Mouse (Mus musculus) megakaryocyte, embryonic 14.5 days (primary cell): ENCODE measurements at regions not wholly inside any gene's neighbourhood (a gene's known extent, or its start where the extent isn't known, plus 50 kb on each side); places are given as distances from the start of the nearest gene placed in this dataset.
"Not testable (repeated sequence)": the region's sequence is repeated elsewhere in the genome, so short reads cannot be mapped to it uniquely, and the experiment has no call there.

ENCODE experiments used
- H3K27me3 ChIP-seq: replicated peaks from 2 replicates; pipeline ENCODE3; 2012; ENCODE audit warnings: inconsistent platforms
- H3K36me3 ChIP-seq: replicated peaks from 2 replicates; pipeline ENCODE3; 2012; ENCODE audit warnings: low read length, inconsistent platforms, mixed read lengths
- H3K4me1 ChIP-seq: 2 replicates; pipeline ENCODE4 v1.6.1; 2012; ENCODE audit warnings: inconsistent platforms
- H3K4me3 ChIP-seq: replicated peaks from 2 replicates; pipeline ENCODE3; 2012; ENCODE audit warnings: moderate library complexity, mild to moderate bottlenecking, inconsistent platforms
- H3K9me3 ChIP-seq: 2 replicates; pipeline ENCODE4 v1.6.1; 2012; ENCODE audit warnings: inconsistent platforms
- FLI1 ChIP-seq: IDR thresholded peaks from 2 replicates; pipeline ENCODE4 v1.6.1; 2012; ENCODE audit warnings: low read length, inconsistent platforms, mixed read lengths
- GATA1 ChIP-seq: IDR thresholded peaks from 3 replicates; pipeline ENCODE4 v1.6.1; 2012; ENCODE audit warnings: mixed read lengths, low read length, inconsistent platforms, borderline replicate concordance

DNA sequence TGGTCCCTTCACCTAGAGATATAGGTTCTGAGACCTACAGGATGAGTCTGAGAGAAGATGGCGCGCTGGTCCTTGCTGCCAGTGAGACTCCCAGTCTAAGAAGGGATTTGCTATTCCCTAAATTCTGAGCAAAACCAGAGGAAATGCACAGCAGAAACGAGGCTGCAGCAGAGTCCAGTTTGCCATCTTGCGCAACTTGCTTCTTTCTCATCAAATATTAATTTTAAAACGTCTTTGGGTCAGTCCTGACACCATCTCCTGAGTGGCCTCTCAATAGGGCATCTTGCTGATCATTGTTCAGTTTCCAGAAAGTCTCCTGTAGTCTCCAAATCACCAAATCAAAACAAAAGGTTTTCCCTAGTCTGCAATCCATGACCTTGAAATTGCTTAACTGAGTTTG lies 74.8 kb upstream of the Tcerg1l start:
- Histone ChIP-seq H3K9me3 (peaks cover 3% of the 10 kb centered on the region; the same call in 1 of the 2 replicates), H3K36me3 (no peaks in the 10 kb centered on the region), H3K4me1 (no peaks in the 10 kb centered on the region), H3K4me3 (no peak overlapping the region), H3K27me3 (no peaks in the 10 kb centered on the region)
- TF ChIP-seq GATA1 (no peak), FLI1 (no peak)

DNA sequence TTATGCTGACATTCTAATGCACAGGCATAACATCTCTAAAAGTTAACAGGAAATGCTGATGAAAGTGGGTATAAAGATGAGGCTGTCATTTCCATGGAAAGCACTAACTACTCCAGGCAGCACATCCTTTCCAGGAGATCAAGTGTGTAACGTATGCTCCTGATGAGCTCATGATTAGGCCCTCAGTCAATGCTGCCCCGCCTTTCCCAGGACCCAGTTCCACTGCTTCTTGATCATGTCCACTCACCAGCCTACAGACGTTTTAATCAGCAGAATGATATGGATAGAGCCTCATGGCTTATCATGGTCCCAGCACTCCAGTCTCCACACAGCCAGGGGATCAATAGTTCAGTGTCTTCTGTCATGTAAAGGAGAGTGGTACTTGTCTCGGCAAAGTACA lies 71.7 kb upstream of the Tcerg1l start:
- TF ChIP-seq GATA1 = no peak
- TF ChIP-seq FLI1 = no peak
- Histone ChIP-seq H3K4me3 (no peak overlapping the region), H3K36me3 (no peaks in the 10 kb centered on the region), H3K27me3 (no peaks in the 10 kb centered on the region), H3K9me3 (no peaks in the 10 kb centered on the region), H3K4me1 (no peaks in the 10 kb centered on the region)

GRCm38 (mm10) chr7:138468436-138468835 lies 70.9 kb upstream of the Tcerg1l start:
- H3K9me3 ChIP-seq = no peaks in the 10 kb centered on the region
- H3K4me1 ChIP-seq = no peaks in the 10 kb centered on the region
- H3K36me3 ChIP-seq = no peaks in the 10 kb centered on the region
- H3K27me3 ChIP-seq = no peaks in the 10 kb centered on the region
- no peak for TF ChIP-seq GATA1
- TF ChIP-seq FLI1 = no peak
- H3K4me3 ChIP-seq = no peak overlapping the region

GRCm38 (mm10) chr7:138467981-138468380 lies 70.5 kb upstream of the Tcerg1l start:
- H3K36me3 ChIP-seq = no peaks in the 10 kb centered on the region
- no peaks in the 10 kb centered on the region; the same call in 1 of the 2 replicates for H3K9me3 ChIP-seq
- no peaks in the 10 kb centered on the region for H3K27me3 ChIP-seq
- H3K4me3 ChIP-seq = no peak overlapping the region
- H3K4me1 ChIP-seq = no peaks in the 10 kb centered on the region
- TF ChIP-seq FLI1 (no peak), GATA1 (no peak)

GRCm38 (mm10) chr7:138467386-138467785 lies 69.9 kb upstream of the Tcerg1l start:
- H3K36me3 ChIP-seq = no peaks in the 10 kb centered on the region
- no peak overlapping the region for H3K4me3 ChIP-seq
- no peaks in the 10 kb centered on the region for H3K4me1 ChIP-seq
- no peaks in the 10 kb centered on the region; the same call in 1 of the 2 replicates for H3K9me3 ChIP-seq
- no peaks in the 10 kb centered on the region for H3K27me3 ChIP-seq
- no peak for TF ChIP-seq GATA1
- TF ChIP-seq FLI1 = no peak

GRCm38 (mm10) chr7:138457964-138458363 lies 60.4 kb upstream of the Tcerg1l start:
- H3K9me3 ChIP-seq = peaks cover 3% of the 10 kb centered on the region; the same call in 1 of the 2 replicates
- H3K4me3 ChIP-seq = no peak overlapping the region
- no peak for TF ChIP-seq FLI1
- TF ChIP-seq GATA1 = no peak
- H3K27me3 ChIP-seq = peaks cover 2% of the 10 kb centered on the region
- H3K4me1 ChIP-seq = no peaks in the 10 kb centered on the region
- no peaks in the 10 kb centered on the region for H3K36me3 ChIP-seq

GRCm38 (mm10) chr7:138455371-138455770 lies 57.8 kb upstream of the Tcerg1l start:
- peaks cover 2% of the 10 kb centered on the region for H3K27me3 ChIP-seq
- no peaks in the 10 kb centered on the region for H3K4me1 ChIP-seq
- H3K36me3 ChIP-seq = no peaks in the 10 kb centered on the region
- no peak for TF ChIP-seq GATA1
- no peak for TF ChIP-seq FLI1
- peaks cover 4% of the 10 kb centered on the region; the same call in 1 of the 2 replicates for H3K9me3 ChIP-seq
- peak overlapping the region; percentile 53 for H3K4me3 ChIP-seq

GRCm38 (mm10) chr7:138454498-138455225 lies 57.1 kb upstream of the Tcerg1l start:
- not testable (repeated sequence) for H3K4me3 ChIP-seq, H3K27me3 ChIP-seq, H3K4me1 ChIP-seq, H3K36me3 ChIP-seq
- peaks cover 11% of the 10 kb centered on the region; the same call in 1 of the 2 replicates for H3K9me3 ChIP-seq

DNA sequence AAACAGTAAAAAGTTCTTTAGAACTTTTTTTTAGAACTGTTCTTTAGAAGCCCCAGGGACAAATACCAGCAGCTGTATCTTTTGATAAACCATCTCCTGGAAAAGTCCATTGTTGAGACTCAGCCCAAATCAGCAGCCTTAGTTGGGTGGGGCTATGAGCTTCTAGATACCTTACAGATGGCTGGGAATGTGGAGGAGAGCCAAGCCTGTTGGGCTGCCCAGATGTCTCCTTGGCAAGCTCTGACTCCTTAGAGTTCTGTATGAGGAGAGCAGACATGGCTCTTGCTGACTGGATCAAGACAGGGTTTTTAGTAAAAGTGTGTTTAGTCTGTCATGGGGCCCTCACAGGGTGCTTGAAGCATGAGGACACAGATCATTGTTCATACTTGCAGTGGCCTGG lies 53.8 kb upstream of the Tcerg1l start:
- Histone ChIP-seq H3K36me3 (no peaks in the 10 kb centered on the region), H3K27me3 (peaks cover 2% of the 10 kb centered on the region), H3K4me1 (no peaks in the 10 kb centered on the region), H3K9me3 (peaks cover 11% of the 10 kb centered on the region; the same call in 1 of the 2 replicates), H3K4me3 (no peak overlapping the region)
- TF ChIP-seq FLI1 (no peak), GATA1 (no peak)

DNA sequence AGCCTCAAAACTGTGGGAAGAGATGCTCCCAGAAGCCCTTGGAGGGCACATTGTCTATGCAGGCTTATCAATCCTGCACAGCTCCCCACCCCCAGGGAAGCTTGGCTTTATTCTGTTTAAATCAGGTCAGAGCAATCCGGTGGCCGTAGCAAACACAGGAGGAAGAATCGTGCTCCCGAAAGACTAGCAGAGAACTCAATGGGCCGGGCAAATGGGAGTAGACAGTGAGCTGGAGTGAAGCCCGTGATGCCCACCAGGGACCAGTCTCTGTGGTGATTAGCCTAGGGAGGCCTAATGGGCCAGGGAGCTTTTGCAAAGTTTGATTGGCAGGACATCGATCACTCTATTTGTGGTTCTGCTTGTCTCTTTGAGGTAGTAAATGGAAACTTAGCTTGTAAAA lies 51.0 kb upstream of the Tcerg1l start:
- TF ChIP-seq GATA1 (no peak), FLI1 (no peak)
- Histone ChIP-seq H3K4me3 (no peak overlapping the region), H3K27me3 (no peaks in the 10 kb centered on the region), H3K9me3 (peaks cover 12% of the 10 kb centered on the region; the same call in 1 of the 2 replicates), H3K4me1 (no peaks in the 10 kb centered on the region), H3K36me3 (no peaks in the 10 kb centered on the region)
